Mouse (Mus musculus): ENCODE measurements around the gene Gm40193.

GRCm38 (mm10) chr11:70524782-70525181 is 8.0 kb downstream of the Gm40193 start:
- TF ChIP-seq CTCF (IDR thresholded peaks at IDR 0.05; ENCODE audit: insufficient read depth, low read depth, low read length), result no peak
- no peak for TF ChIP-seq POLR2A (IDR thresholded peaks at IDR 0.05; ENCODE audit: insufficient read depth, low read depth, low read length)

Data from olfactory bulb, adult 2 months (tissue).